Mouse (Mus musculus): ENCODE measurements around the gene Smim4. TPM values are rescaled to one million over a fixed set of nuclear protein-coding genes. Genes with fewer than 3 reads are reported as not detected.

Smim4 gene
- polyA plus RNA-seq, 1 experiment from 2014 or later: 38.4 TPM

DNA sequence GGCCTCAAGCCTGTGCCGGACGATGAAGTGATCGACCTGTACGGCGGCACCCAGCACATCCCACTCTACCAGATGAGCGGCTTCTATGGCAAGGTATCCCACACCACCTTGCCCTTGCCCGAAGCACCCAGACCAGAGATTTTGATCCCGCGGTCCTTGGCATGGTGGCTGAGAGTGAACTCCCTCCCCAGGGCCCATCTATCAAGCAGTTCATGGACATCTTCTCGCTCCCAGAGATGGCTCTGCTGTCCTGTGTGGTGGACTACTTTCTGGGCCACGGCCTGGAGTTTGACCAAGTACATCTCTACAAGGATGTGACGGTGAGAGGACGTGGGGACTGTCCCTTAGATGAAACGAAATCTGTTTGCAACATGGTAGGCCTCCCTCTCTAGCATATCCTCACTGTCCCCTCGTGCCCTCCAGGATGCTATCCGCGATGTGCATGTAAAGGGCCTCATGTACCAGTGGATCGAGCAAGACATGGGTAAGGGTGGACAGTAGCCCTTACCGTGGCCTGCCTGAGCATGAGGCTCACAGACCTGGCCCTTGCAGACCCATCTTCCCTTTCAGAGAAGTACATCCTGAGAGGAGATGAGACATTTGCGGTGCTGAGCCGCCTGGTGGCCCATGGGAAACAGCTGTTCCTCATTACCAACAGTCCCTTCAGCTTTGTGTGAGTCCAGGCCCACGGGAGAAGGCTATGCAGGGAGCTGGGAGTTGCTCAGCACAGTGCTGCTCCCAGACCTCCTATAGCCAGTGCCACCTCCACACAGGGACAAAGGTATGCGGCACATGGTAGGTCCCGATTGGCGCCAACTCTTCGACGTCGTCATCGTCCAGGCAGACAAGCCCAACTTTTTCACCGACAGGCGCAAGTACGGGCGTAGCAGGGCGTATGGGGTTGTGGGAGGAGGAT lies 7.0 kb upstream of the Smim4 start:
- WGBS: 97% methylated on average over 34 of the region's 34 CpGs
- no peak for ATAC-seq
- no peak overlapping the region for H3K4me2 ChIP-seq (ENCODE audit: low read length)
- H3K9me3 ChIP-seq (replicated peaks; ENCODE audit: control insufficient read depth, low read length, poor library complexity, severe bottlenecking): no peaks in the 10 kb centered on the region
- no peak overlapping the region for H3K27ac ChIP-seq (ENCODE audit: low read length)
- no peak overlapping the region for H3K9ac ChIP-seq (ENCODE audit: low read depth, low read length)
- no peak overlapping the region for H3K4me3 ChIP-seq (ENCODE audit: low read depth, low read length)
- H3K4me1 ChIP-seq (ENCODE audit: control insufficient read depth, insufficient read depth, low read length): peaks cover 20% of the 10 kb centered on the region
- H3K36me3 ChIP-seq (ENCODE audit: control insufficient read depth, insufficient read depth, low read length): peaks cover 29% of the 10 kb centered on the region
- no peaks in the 10 kb centered on the region for H3K27me3 ChIP-seq (ENCODE audit: control insufficient read depth, insufficient read depth, low read depth, low read length)

DNA sequence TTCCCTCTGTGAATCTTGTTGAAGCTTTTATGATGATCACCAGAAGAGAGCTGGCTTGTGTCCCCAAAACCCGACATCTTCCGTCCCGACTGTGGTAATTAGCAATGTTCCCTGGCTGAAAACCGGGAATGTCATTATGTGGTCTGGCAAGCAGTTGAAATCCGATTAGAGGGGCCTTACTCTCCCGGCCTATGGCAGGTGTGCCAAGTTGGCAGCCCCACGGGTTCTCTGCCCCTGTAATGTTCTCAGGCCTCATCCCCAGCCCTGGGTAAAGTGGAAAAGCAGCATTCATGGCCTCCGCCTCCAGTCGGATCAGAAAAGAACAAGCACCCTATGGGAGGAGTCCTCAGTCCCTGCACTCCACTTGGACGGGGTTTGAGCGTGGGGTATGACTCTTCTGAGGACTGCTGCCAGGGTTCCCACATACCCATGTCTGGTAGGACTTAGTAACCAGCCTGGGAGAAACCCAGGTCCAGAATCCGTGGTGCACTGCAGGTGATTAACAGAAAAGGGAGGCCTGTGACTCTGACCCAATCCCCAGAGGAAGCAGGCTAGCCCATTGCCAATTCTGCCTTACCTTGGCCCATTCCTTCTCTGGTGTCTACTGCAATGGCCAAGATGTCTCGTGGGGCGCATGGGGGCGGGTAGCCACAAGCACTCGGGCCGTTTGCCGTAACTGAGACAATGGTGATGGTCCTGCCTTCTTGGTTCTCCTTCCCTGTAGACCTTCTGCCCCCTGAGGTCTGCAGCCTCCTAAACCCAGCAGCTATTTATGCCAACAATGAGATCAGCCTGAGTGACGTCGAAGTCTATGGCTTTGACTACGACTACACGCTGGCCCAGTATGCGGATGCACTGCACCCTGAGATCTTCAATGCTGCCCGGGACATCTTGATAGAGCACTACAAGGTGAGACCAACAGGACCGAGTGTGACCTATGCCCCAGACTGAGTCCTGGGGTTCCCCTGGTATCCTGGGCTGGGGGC lies 5.6 kb upstream of the Smim4 start:
- peaks cover 21% of the 10 kb centered on the region for H3K36me3 ChIP-seq (ENCODE audit: control insufficient read depth, insufficient read depth, low read length)
- H3K27me3 ChIP-seq (ENCODE audit: control insufficient read depth, insufficient read depth, low read depth, low read length): no peaks in the 10 kb centered on the region
- peaks cover 30% of the 10 kb centered on the region for H3K4me1 ChIP-seq (ENCODE audit: control insufficient read depth, insufficient read depth, low read length)
- no peak overlapping the region for H3K9ac ChIP-seq (ENCODE audit: low read depth, low read length)
- ATAC-seq: no peak
- H3K4me3 ChIP-seq (ENCODE audit: low read depth, low read length): no peak overlapping the region
- no peaks in the 10 kb centered on the region for H3K9me3 ChIP-seq (replicated peaks; ENCODE audit: control insufficient read depth, low read length, poor library complexity, severe bottlenecking)
- H3K27ac ChIP-seq (ENCODE audit: low read length): peak overlapping the region; percentile 17
- H3K4me2 ChIP-seq (ENCODE audit: low read length): no peak overlapping the region
- WGBS: 83% methylated on average over 25 of the region's 25 CpGs

DNA sequence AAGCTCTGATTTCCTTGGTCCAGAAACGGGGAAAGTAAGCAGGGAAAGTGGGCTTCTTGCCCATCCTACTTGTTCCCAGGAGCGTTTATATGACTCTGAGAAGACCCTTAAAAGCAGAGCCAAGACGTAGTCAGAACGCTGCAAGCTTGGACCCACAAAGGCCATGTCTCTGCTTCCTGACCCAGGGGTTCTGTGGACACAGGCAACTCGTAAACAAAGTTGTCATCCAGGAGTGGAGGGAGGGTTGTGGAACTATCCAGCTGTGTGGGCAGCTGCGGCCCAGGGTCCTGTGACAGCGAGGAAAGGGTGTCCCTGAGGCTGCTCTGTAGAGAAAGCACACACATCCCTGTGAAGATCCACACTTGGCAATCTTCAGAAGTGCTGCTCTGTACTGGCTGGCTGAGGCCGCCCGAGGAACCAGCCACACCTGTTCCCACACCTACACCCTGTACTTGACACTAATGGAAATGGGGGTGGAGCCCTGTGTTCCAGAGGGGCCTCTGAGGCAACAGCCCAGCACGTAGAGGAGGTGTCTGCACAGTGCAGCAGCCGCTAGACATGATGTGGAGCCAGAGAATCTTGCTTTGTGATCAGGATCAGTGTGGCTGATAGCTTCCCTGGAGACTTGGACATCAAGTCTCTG lies 4.4 kb upstream of the Smim4 start:
- no peak overlapping the region for H3K9ac ChIP-seq (ENCODE audit: low read depth, low read length)
- H3K27me3 ChIP-seq (ENCODE audit: control insufficient read depth, insufficient read depth, low read depth, low read length): no peaks in the 10 kb centered on the region
- H3K4me2 ChIP-seq (ENCODE audit: low read length): peak overlapping the region; percentile 9; the same call in 1 of the 2 replicates
- no peaks in the 10 kb centered on the region for H3K9me3 ChIP-seq (replicated peaks; ENCODE audit: control insufficient read depth, low read length, poor library complexity, severe bottlenecking)
- WGBS: 71% methylated on average over 11 of the region's 11 CpGs
- H3K36me3 ChIP-seq (ENCODE audit: control insufficient read depth, insufficient read depth, low read length): peaks cover 15% of the 10 kb centered on the region
- no peak overlapping the region for H3K27ac ChIP-seq (ENCODE audit: low read length)
- no peak for ATAC-seq
- peaks cover 31% of the 10 kb centered on the region for H3K4me1 ChIP-seq (ENCODE audit: control insufficient read depth, insufficient read depth, low read length)
- H3K4me3 ChIP-seq (ENCODE audit: low read depth, low read length): no peak overlapping the region

DNA sequence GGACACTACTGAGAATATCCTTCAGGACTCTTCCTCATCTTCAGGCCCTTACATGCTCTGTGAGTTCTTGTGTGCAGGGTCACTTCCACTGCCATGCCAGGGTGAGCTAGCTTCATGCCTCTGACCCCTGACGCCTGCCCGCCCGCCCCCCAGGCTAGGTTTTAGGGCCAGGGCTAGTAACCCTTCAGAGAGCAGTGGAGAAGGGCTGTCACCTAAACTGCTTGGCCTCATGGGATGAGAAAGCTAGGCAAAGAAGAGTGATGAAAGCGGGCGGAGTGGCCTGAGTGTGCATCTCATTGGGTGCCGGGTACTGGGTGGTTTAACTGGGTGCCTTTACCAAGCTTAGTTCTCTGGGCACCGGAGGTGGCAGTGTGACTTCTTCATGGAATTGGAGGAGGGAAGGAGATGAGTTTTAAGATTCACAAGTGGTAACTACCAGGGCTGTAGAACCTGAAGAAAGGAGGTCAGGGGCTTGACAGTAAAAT lies 3.8 kb upstream of the Smim4 start:
- peaks cover 15% of the 10 kb centered on the region for H3K36me3 ChIP-seq (ENCODE audit: control insufficient read depth, insufficient read depth, low read length)
- 87% methylated on average over 7 of the region's 7 CpGs for WGBS
- no peak overlapping the region for H3K27ac ChIP-seq (ENCODE audit: low read length)
- peak overlapping the region; percentile 77; the same call in 1 of the 2 replicates for H3K4me3 ChIP-seq (ENCODE audit: low read depth, low read length)
- no peaks in the 10 kb centered on the region for H3K9me3 ChIP-seq (replicated peaks; ENCODE audit: control insufficient read depth, low read length, poor library complexity, severe bottlenecking)
- H3K4me2 ChIP-seq (ENCODE audit: low read length): peak overlapping the region; percentile 56
- no peak for ATAC-seq
- no peaks in the 10 kb centered on the region for H3K27me3 ChIP-seq (ENCODE audit: control insufficient read depth, insufficient read depth, low read depth, low read length)
- peaks cover 34% of the 10 kb centered on the region for H3K4me1 ChIP-seq (ENCODE audit: control insufficient read depth, insufficient read depth, low read length)
- H3K9ac ChIP-seq (ENCODE audit: low read depth, low read length): no peak overlapping the region

DNA sequence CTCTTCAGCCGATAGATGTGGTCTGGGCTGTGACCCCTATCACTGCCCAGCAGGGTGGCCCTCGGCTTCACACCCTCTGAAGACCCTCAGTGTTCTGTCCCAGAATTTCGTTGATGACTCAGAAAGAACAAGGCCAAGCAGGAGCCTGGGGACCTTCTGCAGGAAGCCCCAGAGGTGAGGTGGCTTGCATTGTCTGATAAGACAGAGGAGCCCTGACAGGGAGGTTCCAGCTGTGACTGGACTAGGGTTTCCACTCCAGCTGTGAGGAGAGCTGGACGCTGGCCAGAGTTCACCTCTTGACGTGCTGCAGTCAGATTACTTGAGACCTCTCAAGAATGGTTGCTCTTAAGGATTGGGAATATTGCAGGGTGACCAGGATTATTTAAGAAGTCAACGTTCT lies 3.3 kb upstream of the Smim4 start:
- peaks cover 39% of the 10 kb centered on the region for H3K4me1 ChIP-seq (ENCODE audit: control insufficient read depth, insufficient read depth, low read length)
- whole genome bisulfite sequencing: 8% methylated on average over 6 of the region's 6 CpGs
- no peaks in the 10 kb centered on the region for H3K9me3 ChIP-seq (replicated peaks; ENCODE audit: control insufficient read depth, low read length, poor library complexity, severe bottlenecking)
- peaks cover 13% of the 10 kb centered on the region for H3K36me3 ChIP-seq (ENCODE audit: control insufficient read depth, insufficient read depth, low read length)
- no peaks in the 10 kb centered on the region for H3K27me3 ChIP-seq (ENCODE audit: control insufficient read depth, insufficient read depth, low read depth, low read length)
- peak overlapping the region; percentile 77 for H3K4me3 ChIP-seq (ENCODE audit: low read depth, low read length)
- no peak for ATAC-seq
- H3K9ac ChIP-seq (ENCODE audit: low read depth, low read length): peak overlapping the region; percentile 87
- peak overlapping the region; percentile 56 for H3K4me2 ChIP-seq (ENCODE audit: low read length)
- no peak overlapping the region for H3K27ac ChIP-seq (ENCODE audit: low read length)

DNA sequence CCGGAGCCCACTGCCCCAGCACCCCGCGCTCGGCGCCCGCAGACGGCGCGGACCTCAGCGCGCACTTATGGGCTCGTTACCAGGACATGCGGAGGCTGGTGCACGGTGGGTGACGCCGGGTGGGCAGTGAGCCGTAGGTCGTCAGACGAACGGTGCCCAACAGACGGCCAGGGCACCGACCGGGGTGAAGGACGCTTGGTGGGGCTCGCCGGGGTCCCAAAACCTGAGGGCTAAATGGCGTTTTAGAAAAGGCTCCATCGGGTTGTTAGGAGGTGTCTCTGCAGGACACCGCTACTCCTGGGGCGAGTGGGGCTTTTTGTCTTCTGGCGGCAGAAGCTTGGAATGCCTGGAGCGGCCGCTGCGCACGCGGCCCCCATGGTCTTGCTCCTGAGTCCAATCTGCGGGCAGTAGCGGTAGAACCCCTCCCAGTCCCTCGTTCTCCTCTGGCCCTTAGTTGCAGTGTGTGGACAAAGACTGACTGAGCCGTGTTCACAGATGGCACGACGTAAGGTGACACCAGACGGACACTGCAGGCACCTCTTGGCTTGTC lies 2.6 kb upstream of the Smim4 start:
- H3K4me2 ChIP-seq (ENCODE audit: low read length): peak overlapping the region; percentile 56
- WGBS: under 1% methylated on average over 43 of the region's 43 CpGs
- no peaks in the 10 kb centered on the region for H3K9me3 ChIP-seq (replicated peaks; ENCODE audit: control insufficient read depth, low read length, poor library complexity, severe bottlenecking)
- peak overlapping the region; percentile 87 for H3K9ac ChIP-seq (ENCODE audit: low read depth, low read length)
- peak; percentile 7 for ATAC-seq
- H3K4me1 ChIP-seq (ENCODE audit: control insufficient read depth, insufficient read depth, low read length): peaks cover 45% of the 10 kb centered on the region
- H3K27me3 ChIP-seq (ENCODE audit: control insufficient read depth, insufficient read depth, low read depth, low read length): no peaks in the 10 kb centered on the region
- peaks cover 10% of the 10 kb centered on the region for H3K36me3 ChIP-seq (ENCODE audit: control insufficient read depth, insufficient read depth, low read length)
- peak overlapping the region; percentile 77 for H3K4me3 ChIP-seq (ENCODE audit: low read depth, low read length)
- H3K27ac ChIP-seq (ENCODE audit: low read length): peak overlapping the region; percentile 89

DNA sequence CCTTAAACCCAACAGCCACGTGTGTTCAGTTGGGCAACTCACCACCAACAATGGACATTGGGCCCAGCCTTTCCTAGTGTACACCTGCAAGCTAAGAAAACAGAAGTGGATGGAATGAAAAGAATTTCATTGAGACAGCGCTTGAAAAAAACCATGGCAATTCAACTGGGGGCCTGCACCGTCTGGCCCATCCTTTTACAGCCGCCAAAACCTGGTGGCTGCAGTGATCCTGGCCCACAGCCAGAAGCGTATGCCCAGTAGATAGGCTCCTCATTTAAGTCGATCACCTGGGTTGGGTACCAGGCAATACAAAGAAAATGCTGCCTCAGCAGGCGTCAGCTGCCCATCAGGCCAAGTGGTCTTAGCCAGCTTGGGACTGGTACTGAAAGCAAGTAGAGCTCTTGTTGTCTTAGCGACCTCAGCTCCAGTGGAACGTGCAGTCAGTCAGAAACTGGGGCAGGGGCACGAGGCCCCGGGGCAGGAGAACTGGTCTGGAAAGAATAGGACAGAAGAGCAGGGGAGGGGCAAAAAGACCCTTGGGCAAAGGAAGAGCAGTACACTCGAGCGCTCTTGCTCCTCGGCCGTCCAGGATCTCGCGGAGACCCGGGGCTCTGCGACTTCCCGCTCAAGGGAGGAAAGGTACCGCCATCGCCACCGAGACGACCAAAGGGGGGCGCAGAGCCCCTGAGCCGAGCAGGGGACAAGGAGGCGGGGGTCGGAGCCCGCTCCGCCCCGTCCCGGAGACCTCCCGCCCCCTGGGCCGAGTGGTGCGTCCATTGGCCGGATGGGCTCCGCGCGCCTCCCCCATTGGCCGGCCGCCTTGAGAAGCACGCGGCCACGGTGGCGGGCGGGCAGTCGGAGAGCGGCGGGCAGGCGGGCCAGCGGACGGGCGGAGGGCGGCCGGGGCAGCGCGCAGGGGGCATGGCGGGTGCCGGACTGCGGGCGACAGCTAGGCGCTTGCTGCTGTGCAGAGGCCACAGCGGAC lies 1.8 kb upstream of the Smim4 start, which contains the start of gene Nt5dc2:
Nt5dc2 (plus strand) TSS at position 818 of the 985 bp plus-strand sequence.
- 5% methylated on average over 43 of the region's 63 CpGs for WGBS
- Histone ChIP-seq H3K27ac (ENCODE audit: low read length) (peak within 1 kb of the TSS; percentile 89), H3K4me1 (ENCODE audit: control insufficient read depth, insufficient read depth, low read length) (peaks cover 50% of the 10 kb centered on the region), H3K4me3 (ENCODE audit: low read depth, low read length) (peak within 1 kb of the TSS; percentile 77), H3K9me3 (replicated peaks; ENCODE audit: control insufficient read depth, low read length, poor library complexity, severe bottlenecking) (no peaks in the 10 kb centered on the region), H3K4me2 (ENCODE audit: low read length) (peak within 1 kb of the TSS; percentile 56), H3K36me3 (ENCODE audit: control insufficient read depth, insufficient read depth, low read length) (0 out of 2 replicates have a peak, but pooled peaks cover 2% of the 10 kb centered on the region), H3K9ac (ENCODE audit: low read depth, low read length) (peak within 1 kb of the TSS; percentile 87), H3K27me3 (ENCODE audit: control insufficient read depth, insufficient read depth, low read depth, low read length) (no peaks in the 10 kb centered on the region)
- peak; percentile 82 for ATAC-seq
